ENCODE assay signal across 9 mouse cellular contexts in genomic region chr11:79071082-79071972, GRCm38 (mm10).
DNase-seq lines count a peak whose midpoint lies in the region; ATAC-seq and TF ChIP-seq lines count a peak whose summit lies in the region.
"Had no signal": no experiment of that assay in that cellular context is flagged by ENCODE, and none has a peak within 500 bp of the region (broad histone marks: within the 10 kb centered on the region; RNA-seq: fewer than 3 reads in every experiment).

No protein-coding gene starts in this region.

- ATAC-seq in erythroblast, adult 5-6 weeks (replicated peaks; ENCODE audit: low FRiP score, poor library complexity, severe bottlenecking): peak; percentile 89
- ATAC-seq in liver, embryonic 13.5 days (ENCODE audit: low read depth): peak; percentile 88

- no peak overlapping the region for H3K4me3 ChIP-seq in gastrocnemius, adult 2 months
- no peak overlapping the region for H3K4me3 ChIP-seq in MEL (ENCODE audit: control insufficient read depth in 1 of 2, insufficient read depth in 1 of 2, low read depth in 2 of 2, low read length in 2 of 2)
- H3K4me3 ChIP-seq in liver, embryonic 13.5 days (replicated peaks): peak overlapping the region; percentile 59
- H3K4me3 ChIP-seq: embryonic facial prominence, embryonic 15.5 days had no signal

- peak; percentile 63 for DNase-seq in gastrocnemius, adult 2 months
- no peak for DNase-seq in gastrocnemius, postnatal 25 days
- peak; percentile 91 for DNase-seq in MEL (ENCODE audit: low read depth, low spot score)
- DNase-seq in liver, embryonic 13.5 days: peak; percentile 90
- DNase-seq in layer of hippocampus, adult 9-11 months: no peak
- DNase-seq in gastrocnemius, postnatal 4 days (ENCODE audit: low spot score in 2 of 2): no peak
- no peak for DNase-seq in frontal cortex, postnatal 36 days (ENCODE audit: low spot score in 2 of 2)

- H3K9me3 ChIP-seq in MEL (replicated peaks; ENCODE audit: insufficient read depth, low read length): no peaks in the 10 kb centered on the region
- no peaks in the 10 kb centered on the region for H3K9me3 ChIP-seq in liver, embryonic 13.5 days (replicated peaks)
- H3K9me3 ChIP-seq: embryonic facial prominence, embryonic 15.5 days had no signal

- H3K9ac ChIP-seq in MEL (ENCODE audit: control insufficient read depth, low read depth, low read length, poor library complexity, severe bottlenecking): peak overlapping the region; percentile 29; the same call in 1 of the 2 replicates
- H3K9ac ChIP-seq in liver, embryonic 13.5 days: peak overlapping the region; percentile 78
- H3K9ac ChIP-seq: embryonic facial prominence, embryonic 15.5 days had no signal

- TF ChIP-seq POLR2A in MEL (IDR thresholded peaks at IDR 0.05; ENCODE audit: control insufficient read depth in 1 of 2, insufficient read depth in 1 of 2, low read depth in 1 of 2, low read length in 2 of 2, poor library complexity in 1 of 2): peak; percentile 39 to 46; a peak in 1 of 4 replicates

- H3K79me2 ChIP-seq in MEL (ENCODE audit: control insufficient read depth, insufficient read depth, low read length, poor library complexity): peaks cover 2% of the 10 kb centered on the region; the same call in 1 of the 2 replicates

- TF ChIP-seq EP300 in MEL (IDR thresholded peaks at IDR 0.05; ENCODE audit: low read depth in 1 of 2, low read length in 2 of 2): peak; percentile 34 to 83; a peak in 3 of 4 replicates

- TF ChIP-seq CTCF in gastrocnemius, adult 2 months (IDR thresholded peaks at IDR 0.05): no peak
- no peak for TF ChIP-seq CTCF in MEL (IDR thresholded peaks at IDR 0.05 in 2 of 3, conservative IDR thresholded peaks at IDR 0.05 in 1 of 3; ENCODE audit: control insufficient read depth in 1 of 3, insufficient read depth in 1 of 3, low read depth in 2 of 3, low read length in 3 of 3, poor library complexity in 1 of 3, severe bottlenecking in 1 of 3)

- H3K4me1 ChIP-seq in MEL (ENCODE audit: control insufficient read depth in 1 of 2, insufficient read depth in 2 of 2, low read length in 2 of 2): peaks cover 16 to 34% of the 10 kb centered on the region in 2 experiments
- peaks cover 98% of the 10 kb centered on the region for H3K4me1 ChIP-seq in liver, embryonic 13.5 days (replicated peaks)

- no peaks in the 10 kb centered on the region for H3K27me3 ChIP-seq in MEL (ENCODE audit: control insufficient read depth in 1 of 2, insufficient read depth in 2 of 2, low read length in 2 of 2)
- no peaks in the 10 kb centered on the region for H3K27me3 ChIP-seq in liver, embryonic 13.5 days
- H3K27me3 ChIP-seq: embryonic facial prominence, embryonic 15.5 days had no signal

- intact Hi-C loops in gastrocnemius, adult 2 months (cut with DNase I): loop anchor here (5.0 kb wide), 1 partner anchor 41 kb away; no protein-coding TSS in a partner anchor

- H3K36me3 ChIP-seq in MEL (ENCODE audit: control insufficient read depth in 1 of 2, insufficient read depth in 2 of 2, low read length in 2 of 2): peaks cover 0 to 31% of the 10 kb centered on the region in 2 experiments; a peak in 2 of 4 replicates
- 0 out of 2 replicates have a peak, but pooled peaks cover 2% of the 10 kb centered on the region for H3K36me3 ChIP-seq in liver, embryonic 13.5 days

- H3K27ac ChIP-seq in gastrocnemius, adult 2 months: peak overlapping the region; percentile 65
- H3K27ac ChIP-seq in MEL (ENCODE audit: control insufficient read depth, low read depth, low read length): peak overlapping the region; percentile 43
- H3K27ac ChIP-seq in liver, embryonic 13.5 days: peak overlapping the region; percentile 98
- H3K27ac ChIP-seq: embryonic facial prominence, embryonic 15.5 days had no signal

- TF ChIP-seq RAD21 in MEL (IDR thresholded peaks at IDR 0.05; ENCODE audit: low read depth, low read length): no peak

- H3K4me2 ChIP-seq in liver, embryonic 13.5 days: peak overlapping the region; percentile 68
- H3K4me2 ChIP-seq: embryonic facial prominence, embryonic 15.5 days had no signal

- 19% methylated on average over 7 of the region's 7 CpGs for WGBS in liver, embryonic 13.5 days (ENCODE audit: insufficient replicate concordance)

TF ChIP-seq in MEL, 35 proteins besides CTCF, POLR2A, EP300 and RAD21:
- TF ChIP-seq MEF2A (IDR thresholded peaks at IDR 0.05; ENCODE audit: extremely low read depth, insufficient replicate concordance, low read depth, low read length, poor library complexity, severe bottlenecking): no peak
- no peak for TF ChIP-seq ZKSCAN1 (IDR thresholded peaks at IDR 0.05; ENCODE audit: low read depth, low read length)
- TF ChIP-seq USF1 (IDR thresholded peaks at IDR 0.05; ENCODE audit: low read depth, low read length): no peak
- TF ChIP-seq JUND (IDR thresholded peaks at IDR 0.05; ENCODE audit: low read depth, low read length): no peak
- no peak for TF ChIP-seq MAZ (IDR thresholded peaks at IDR 0.05; ENCODE audit: low read depth, low read length)
- TF ChIP-seq MYC (IDR thresholded peaks at IDR 0.05; ENCODE audit: low read depth, low read length): peak; percentile 39
- TF ChIP-seq CHD2 (IDR thresholded peaks at IDR 0.05; ENCODE audit: low read length): peak; percentile 53
- no peak for TF ChIP-seq ZC3H11A (IDR thresholded peaks at IDR 0.05; ENCODE audit: low read depth, low read length)
- TF ChIP-seq ZNF384 (IDR thresholded peaks at IDR 0.05; ENCODE audit: low read depth, low read length): no peak
- peak; percentile 48 for TF ChIP-seq TAL1 (IDR thresholded peaks at IDR 0.05; ENCODE audit: low read length)
- no peak for TF ChIP-seq KAT2A (conservative IDR thresholded peaks at IDR 0.05; ENCODE audit: low read depth, low read length)
- TF ChIP-seq SIN3A (IDR thresholded peaks at IDR 0.05; ENCODE audit: low read length): peak; percentile 68; the same call in 1 of the 2 replicates
- TF ChIP-seq HCFC1 (IDR thresholded peaks at IDR 0.05; ENCODE audit: low read depth, low read length): 0 out of 2 replicates have a peak, but pooled peaks have one; percentile 28
- peak; percentile 68 for TF ChIP-seq TCF12 (IDR thresholded peaks at IDR 0.05; ENCODE audit: low read depth, low read length)
- peak; percentile 80 for TF ChIP-seq GABPA (IDR thresholded peaks at IDR 0.05; ENCODE audit: low read depth, low read length)
- peak; percentile 87 for TF ChIP-seq ETS1 (IDR thresholded peaks at IDR 0.05; ENCODE audit: low read depth, low read length)
- TF ChIP-seq MAFK (IDR thresholded peaks at IDR 0.05; ENCODE audit: borderline replicate concordance, low read depth, low read length): peak; percentile 94
- peak; percentile 71 for TF ChIP-seq MXI1 (IDR thresholded peaks at IDR 0.05; ENCODE audit: low read depth, low read length)
- TF ChIP-seq UBTF (IDR thresholded peaks at IDR 0.05; ENCODE audit: borderline replicate concordance, insufficient read depth, low read depth, low read length): no peak
- TF ChIP-seq SMC3 (IDR thresholded peaks at IDR 0.05; ENCODE audit: low read depth, low read length): peak; percentile 16
- TF ChIP-seq ELF1 (IDR thresholded peaks at IDR 0.05; ENCODE audit: low read depth, low read length): no peak
- peak; percentile 52; the same call in 1 of the 2 replicates for TF ChIP-seq BHLHE40 (IDR thresholded peaks at IDR 0.05; ENCODE audit: borderline replicate concordance, low read depth, low read length)
- TF ChIP-seq TBP (IDR thresholded peaks at IDR 0.05; ENCODE audit: low read depth, low read length): peak; percentile 42; the same call in 1 of the 2 replicates
- no peak for TF ChIP-seq E2F4 (IDR thresholded peaks at IDR 0.05; ENCODE audit: borderline replicate concordance, low read depth, low read length)
- TF ChIP-seq GATA1 (IDR thresholded peaks at IDR 0.05; ENCODE audit: low read depth, low read length): peak; percentile 31; the same call in 1 of the 2 replicates

Comparison
In these comparisons a context has a peak if more than half of its experiments do, and no peak if none do; other contexts are left out.
1. DNase-seq: peak in gastrocnemius, adult 2 months (single experiment), MEL (single experiment) and liver, embryonic 13.5 days (single experiment); none in gastrocnemius, postnatal 25 days (single experiment), layer of hippocampus, adult 9-11 months (single experiment), gastrocnemius, postnatal 4 days (0 of 2) and frontal cortex, postnatal 36 days (0 of 2).
2. H3K27ac ChIP-seq: peak in every context shown above with its lines; median percentile 98 in liver, embryonic 13.5 days; 65 in gastrocnemius, adult 2 months; 43 in MEL.